Mouse (Mus musculus) stomach, postnatal 0 days (tissue): ENCODE data around the gene Hoxd13. TPM values are rescaled to one million over a fixed set of nuclear protein-coding genes. Genes with fewer than 3 reads are reported as not detected.
A peak's percentile ranks its signal among the peaks of the same experiment; 100 is the strongest.

Source experiments
- ATAC-seq: fragments of 200-750 bp; cut with Nextera tagmentation; 2 replicates; pipeline ENCODE4 v1.8.0; 2017; ENCODE audit not compliant: low FRiP score, low TSS enrichment
- DNase-seq: peaks from one replicate; pipeline ENCODE4 v3.0.0-alpha.2; 2016; ENCODE audit warnings: low spot score
- H3K27ac ChIP-seq: fragments of 300-500 bp; sonication (generic); replicated peaks from 2 replicates; pipeline ENCODE4 v1.5.1; 2014; ENCODE audit warnings: mild to moderate bottlenecking, control low read depth
- H3K27me3 ChIP-seq: fragments of 300-500 bp; sonication (generic); 2 replicates; pipeline ENCODE4 v1.6.1; 2014; ENCODE audit warnings: low read length; ENCODE audit not compliant: control insufficient read depth, insufficient read depth
- H3K36me3 ChIP-seq: fragments of 300-500 bp; sonication (generic); 2 replicates; pipeline ENCODE4 v1.6.1; 2014; ENCODE audit warnings: low read length, mixed read lengths; ENCODE audit not compliant: control insufficient read depth, insufficient read depth
- H3K4me1 ChIP-seq: fragments of 300-500 bp; sonication (generic); replicated peaks from 2 replicates; pipeline ENCODE4 v1.6.1; 2014; ENCODE audit warnings: antibody characterized with exemption; ENCODE audit not compliant: control insufficient read depth, insufficient read depth
- H3K4me2 ChIP-seq: fragments of 300-500 bp; sonication (generic); replicated peaks from 2 replicates; pipeline ENCODE4 v1.6.1; 2014; ENCODE audit warnings: low read depth, mild to moderate bottlenecking, control low read depth, moderate library complexity
- H3K4me3 ChIP-seq: fragments of 300-500 bp; sonication (generic); 2 replicates; pipeline ENCODE4 v1.5.1; 2014; ENCODE audit warnings: low read depth, low read length, control low read depth
- H3K9ac ChIP-seq: fragments of 300-500 bp; sonication (generic); 2 replicates; pipeline ENCODE4 v1.6.1; 2014; ENCODE audit warnings: mild to moderate bottlenecking, low read length, control low read depth, mixed read lengths
- H3K9me3 ChIP-seq: fragments of 300-500 bp; sonication (generic); 2 replicates; pipeline ENCODE4 v1.6.1; 2016; ENCODE audit warnings: low read length; ENCODE audit not compliant: control insufficient read depth
- CTCF ChIP-seq: IDR thresholded peaks from 2 replicates; pipeline ENCODE4 v1.5.1; 2016; ENCODE audit warnings: antibody characterized with exemption, low read depth, mild to moderate bottlenecking, moderate library complexity
- EP300 ChIP-seq: optimal IDR thresholded peaks from 2 replicates; pipeline ENCODE3; 2016; ENCODE audit warnings: antibody characterized with exemption
- WGBS: fragments of 180-500 bp; shearing (Covaris S2); extraction: QIAGEN DNeasy Blood & Tissue Kit; methylation state at CpG from one replicate; pipeline ENCODE4 v1.1.7; 2014; 5-methylcytosine and 5-hydroxymethylcytosine counted together
- polyA plus RNA-seq: library from polyadenylated mRNA; unstranded; fragments of >200 nt; fragmentation: Nextera tagmentation; extraction: Ambion mirVana; gene quantifications from 2 replicates; pipeline ENCODE4 v1.2.1, GENCODE M21; 2015

Hoxd13 gene
- polyA plus RNA-seq, 1 experiment from 2014 or later, result not detected

DNA sequence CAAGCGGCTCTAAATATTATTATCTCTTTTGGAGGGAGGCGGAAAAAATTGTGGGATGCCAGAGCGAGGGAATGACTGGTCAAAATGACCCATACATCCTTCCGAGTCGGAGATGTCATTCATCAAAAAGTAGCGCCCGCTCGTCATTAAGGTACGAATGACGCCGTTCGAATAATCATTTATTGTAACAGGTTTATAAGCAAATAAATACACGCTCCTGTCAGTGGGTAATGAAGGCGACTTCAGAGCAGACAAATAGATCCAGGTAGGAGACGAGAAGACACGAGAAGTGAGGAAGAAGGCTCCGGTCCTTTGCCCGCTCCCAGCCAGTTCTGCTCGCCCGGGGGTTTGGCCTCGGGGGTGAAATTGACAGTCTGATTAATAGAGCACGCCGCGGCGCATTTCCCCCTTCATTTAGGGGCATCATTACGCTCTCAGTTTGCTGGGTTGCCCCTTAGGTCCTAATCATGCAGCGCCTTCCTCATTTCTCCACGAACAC lies 8.6 kb upstream of the Hoxd13 start, which contains the start of gene Evx2:
TSS of gene Evx2 (minus strand) at position 51 of the 499 bp plus-strand sequence.
- no peak for DNase-seq
- Histone ChIP-seq H3K4me3 (no peak within 1 kb of the TSS), H3K36me3 (no peaks in the 10 kb centered on the region), H3K9ac (no peak within 1 kb of the TSS), H3K27me3 (peaks cover 48% of the 10 kb centered on the region), H3K27ac (no peak within 1 kb of the TSS), H3K4me1 (no peaks in the 10 kb centered on the region), H3K9me3 (no peaks in the 10 kb centered on the region), H3K4me2 (no peak within 1 kb of the TSS)
- WGBS, result 5% methylated on average over 28 of the region's 28 CpGs
- TF ChIP-seq CTCF, result no peak
- TF ChIP-seq EP300, result no peak
- ATAC-seq, result no peak

DNA sequence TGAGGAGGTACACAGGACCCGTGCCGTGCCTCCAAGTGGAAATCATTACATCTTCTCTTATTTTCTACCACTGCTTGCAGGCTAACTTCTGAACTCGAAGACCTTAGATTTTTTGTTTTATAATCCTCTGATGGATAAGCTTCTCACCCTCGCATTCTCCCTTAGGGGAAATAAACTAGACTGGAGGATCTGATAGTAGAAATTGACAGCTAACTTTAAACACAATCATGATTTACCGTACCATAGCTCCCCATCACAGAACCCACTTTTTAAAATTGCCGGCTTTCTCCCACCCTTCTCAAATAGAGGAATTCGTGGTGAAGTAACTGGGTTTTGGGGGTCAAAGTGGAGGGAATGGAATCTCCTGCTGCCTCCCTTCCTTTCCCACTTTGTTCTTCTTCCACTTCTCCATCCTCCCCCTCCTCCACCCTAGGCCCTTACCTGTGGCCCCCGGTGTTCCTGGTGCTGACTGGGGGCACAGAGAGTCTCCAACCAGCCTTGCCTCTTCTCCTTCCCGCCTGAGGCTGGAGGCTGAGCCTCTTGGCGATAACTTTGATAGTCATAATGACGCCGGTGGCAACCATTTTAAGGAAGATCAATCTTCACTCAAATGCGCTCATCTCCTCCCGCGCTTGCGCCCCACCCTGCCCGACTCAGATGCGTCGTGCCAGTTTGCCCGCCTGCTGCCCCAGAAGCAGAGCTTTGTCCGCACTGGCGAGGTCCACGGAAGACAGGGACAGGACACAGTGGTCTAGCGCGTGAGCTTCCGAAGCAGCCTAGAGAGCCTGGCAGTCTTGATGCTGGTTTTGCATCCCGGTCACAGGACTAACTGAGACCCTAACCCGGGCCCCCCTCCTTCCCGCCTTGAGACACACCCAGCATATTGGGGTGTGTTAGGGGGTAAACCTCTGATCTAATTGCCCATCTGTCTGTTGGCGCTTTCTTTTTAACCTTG lies 7.4 kb upstream of the Hoxd13 start:
- no peak for ATAC-seq
- H3K27me3 ChIP-seq, result peaks cover 51% of the 10 kb centered on the region
- DNase-seq, result no peak
- H3K36me3 ChIP-seq, result no peaks in the 10 kb centered on the region
- H3K27ac ChIP-seq, result no peak overlapping the region
- WGBS, result 4% methylated on average over 30 of the region's 30 CpGs
- no peak overlapping the region for H3K4me2 ChIP-seq
- H3K4me3 ChIP-seq, result no peak overlapping the region
- no peaks in the 10 kb centered on the region for H3K9me3 ChIP-seq
- H3K9ac ChIP-seq, result no peak overlapping the region
- H3K4me1 ChIP-seq, result no peaks in the 10 kb centered on the region
- TF ChIP-seq CTCF (no peak), EP300 (no peak)

DNA sequence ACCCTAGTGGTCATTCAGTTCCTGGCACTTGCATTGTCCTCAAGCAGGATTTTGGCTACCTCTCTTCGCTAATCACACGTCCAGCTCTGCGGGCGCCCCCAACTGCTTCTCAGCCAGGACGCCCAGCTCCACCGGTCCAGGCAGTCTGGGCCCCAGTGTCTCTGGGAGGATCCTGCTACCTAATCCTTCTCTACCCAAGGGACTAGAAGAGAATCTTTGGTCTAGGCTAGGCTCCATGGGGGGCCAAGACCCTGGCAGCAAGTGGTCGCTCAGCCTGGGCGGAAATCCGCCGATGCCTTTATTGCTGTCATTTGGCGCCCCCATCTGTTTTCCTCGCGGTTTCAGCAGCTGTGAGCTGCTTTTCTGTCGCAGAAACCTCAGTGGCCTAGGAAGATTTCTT lies 6.4 kb upstream of the Hoxd13 start:
- DNase-seq, result no peak
- Histone ChIP-seq H3K4me2 (peak overlapping the region; percentile 20; the same call in 1 of the 2 replicates), H3K9ac (no peak overlapping the region), H3K9me3 (no peaks in the 10 kb centered on the region), H3K4me3 (0 out of 2 replicates have a peak overlapping the region, but pooled peaks have one; percentile 8), H3K36me3 (no peaks in the 10 kb centered on the region), H3K27me3 (peaks cover 56% of the 10 kb centered on the region), H3K4me1 (no peaks in the 10 kb centered on the region), H3K27ac (no peak overlapping the region)
- 2% methylated on average over 14 of the region's 14 CpGs for WGBS
- TF ChIP-seq EP300, result no peak
- TF ChIP-seq CTCF, result peak; percentile 69
- no peak for ATAC-seq

DNA sequence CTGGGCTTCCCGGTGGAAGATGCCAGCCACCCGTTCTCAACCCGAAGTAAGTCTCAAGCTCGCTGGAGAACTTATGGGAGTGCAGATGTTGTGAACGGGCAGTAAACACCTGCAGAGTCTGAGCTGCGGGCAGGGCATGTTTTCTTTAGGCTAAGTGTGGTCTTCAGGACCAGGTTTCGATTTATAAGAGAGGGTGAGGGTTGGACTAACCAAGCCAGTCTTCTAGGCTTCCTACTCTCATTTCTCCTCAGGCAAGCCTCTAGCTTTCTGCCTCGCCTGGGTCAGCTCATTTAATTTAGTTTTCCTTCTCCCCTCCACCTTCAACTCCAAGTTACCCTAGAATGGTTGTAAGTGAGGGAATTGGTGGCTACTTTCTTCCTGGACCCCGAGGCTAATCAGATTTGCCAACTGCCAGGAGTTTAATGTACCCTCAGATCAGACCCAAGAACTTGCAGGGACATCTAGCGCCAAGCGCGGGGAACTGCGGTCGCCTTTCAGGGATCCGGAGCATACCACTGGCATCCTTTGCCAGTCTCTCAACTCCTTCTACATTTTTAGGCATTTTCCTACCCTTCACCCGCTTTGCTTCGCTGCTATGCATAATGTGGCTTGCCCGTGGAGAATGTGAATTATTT lies 4.7 kb upstream of the Hoxd13 start:
- Histone ChIP-seq H3K4me2 (no peak overlapping the region), H3K9me3 (no peaks in the 10 kb centered on the region), H3K27me3 (peaks cover 60% of the 10 kb centered on the region), H3K9ac (no peak overlapping the region), H3K4me1 (no peaks in the 10 kb centered on the region), H3K27ac (no peak overlapping the region), H3K36me3 (no peaks in the 10 kb centered on the region), H3K4me3 (no peak overlapping the region)
- WGBS, result 4% methylated on average over 18 of the region's 18 CpGs
- ATAC-seq (no peak), DNase-seq (peak; percentile 49)
- TF ChIP-seq CTCF (peak; percentile 80), EP300 (no peak)

DNA sequence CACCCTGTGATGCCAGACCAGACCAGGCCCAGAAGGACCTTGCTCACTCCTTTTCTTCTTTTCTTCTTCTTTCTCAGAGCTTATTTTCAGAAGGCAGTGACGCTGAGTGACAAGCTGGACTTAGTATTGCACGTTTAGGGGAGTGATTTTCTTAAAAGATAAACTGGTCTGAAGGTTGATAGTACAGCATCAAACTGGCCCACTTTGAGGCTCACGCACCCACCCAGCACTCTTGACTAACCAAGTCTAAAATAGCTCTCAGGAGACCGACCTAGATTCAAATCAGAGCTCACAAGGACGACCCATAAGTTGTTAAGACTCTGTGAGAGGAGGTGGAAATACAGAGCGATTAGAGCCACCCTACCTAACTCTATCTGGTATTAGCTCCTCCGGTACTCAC lies 1.7 kb upstream of the Hoxd13 start:
- Histone ChIP-seq H3K9ac (no peak overlapping the region), H3K9me3 (no peaks in the 10 kb centered on the region), H3K4me2 (no peak overlapping the region), H3K36me3 (no peaks in the 10 kb centered on the region), H3K4me3 (no peak overlapping the region), H3K27ac (no peak overlapping the region), H3K4me1 (no peaks in the 10 kb centered on the region), H3K27me3 (peaks cover 57% of the 10 kb centered on the region)
- no peak for ATAC-seq
- DNase-seq, result no peak
- TF ChIP-seq CTCF (no peak), EP300 (no peak)
- WGBS, result 5% methylated on average over 7 of the region's 7 CpGs
